ENCODE assay signal across 19 mouse cellular contexts in the genomic region with DNA sequence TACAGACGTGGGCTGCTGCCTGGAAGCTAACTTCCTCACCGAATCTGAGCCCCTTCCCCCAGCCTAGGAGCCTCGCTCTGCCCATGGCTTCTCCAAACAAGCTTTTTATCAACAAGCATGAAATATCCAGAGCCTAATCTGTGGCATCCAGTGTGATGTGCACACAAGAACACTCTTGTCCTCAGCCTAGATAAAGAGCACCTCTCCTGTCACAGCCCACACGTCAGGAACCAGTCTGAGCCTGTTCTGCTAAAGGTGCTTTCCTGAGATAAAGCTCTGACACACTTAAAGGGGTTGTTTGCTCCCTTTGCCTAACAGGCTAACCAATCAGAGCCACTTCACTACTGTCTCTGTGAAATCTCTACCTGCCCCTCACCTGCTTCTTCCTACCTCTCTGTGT.
A peak's percentile ranks its signal among the peaks of the same experiment; 100 is the strongest.
DNase-seq lines count a peak whose midpoint lies in the region; ATAC-seq and TF ChIP-seq lines count a peak whose summit lies in the region.
"Had no signal": no experiment of that assay in that cellular context is flagged by ENCODE, and none has a peak within 500 bp of the region (broad histone marks: within the 10 kb centered on the region; RNA-seq: fewer than 3 reads in every experiment).

No protein-coding gene starts in this region.

- 56% methylated on average over 4 of the region's 4 CpGs for WGBS in embryonic facial prominence, embryonic 11.5 days
- WGBS in embryonic facial prominence, embryonic 10.5 days: 52% methylated on average over 4 of the region's 4 CpGs
- 43% methylated on average over 4 of the region's 4 CpGs for WGBS in embryonic facial prominence, embryonic 15.5 days
- WGBS in liver, embryonic 16.5 days (ENCODE audit: insufficient replicate concordance): 14% methylated on average over 4 of the region's 4 CpGs

- no peak for TF ChIP-seq CTCF in MEL (IDR thresholded peaks at IDR 0.05 in 2 of 3, conservative IDR thresholded peaks at IDR 0.05 in 1 of 3; ENCODE audit: control insufficient read depth in 1 of 3, insufficient read depth in 1 of 3, low read depth in 2 of 3, low read length in 3 of 3, poor library complexity in 1 of 3, severe bottlenecking in 1 of 3)

- H3K79me2 ChIP-seq in MEL (ENCODE audit: control insufficient read depth, insufficient read depth, low read length, poor library complexity): no peaks in the 10 kb centered on the region

- no peaks in the 10 kb centered on the region for H3K4me1 ChIP-seq in embryonic facial prominence, embryonic 11.5 days (ENCODE audit: control insufficient read depth, insufficient read depth, low read length)
- no peaks in the 10 kb centered on the region for H3K4me1 ChIP-seq in embryonic facial prominence, embryonic 10.5 days
- peaks cover 3 to 20% of the 10 kb centered on the region in 2 experiments for H3K4me1 ChIP-seq in MEL (ENCODE audit: control insufficient read depth in 1 of 2, insufficient read depth in 2 of 2, low read length in 2 of 2)
- no peaks in the 10 kb centered on the region for H3K4me1 ChIP-seq in embryonic facial prominence, embryonic 15.5 days
- H3K4me1 ChIP-seq in liver, embryonic 16.5 days (ENCODE audit: control insufficient read depth, low read depth, low read length): no peaks in the 10 kb centered on the region

- H3K9me3 ChIP-seq in embryonic facial prominence, embryonic 11.5 days (replicated peaks; ENCODE audit: control insufficient read depth, low read length): no peaks in the 10 kb centered on the region
- no peaks in the 10 kb centered on the region for H3K9me3 ChIP-seq in embryonic facial prominence, embryonic 10.5 days
- no peaks in the 10 kb centered on the region for H3K9me3 ChIP-seq in MEL (replicated peaks; ENCODE audit: insufficient read depth, low read length)
- H3K9me3 ChIP-seq in embryonic facial prominence, embryonic 15.5 days (replicated peaks): no peaks in the 10 kb centered on the region
- no peaks in the 10 kb centered on the region for H3K9me3 ChIP-seq in liver, embryonic 16.5 days (replicated peaks; ENCODE audit: control insufficient read depth, low read length)

- H3K9ac ChIP-seq in embryonic facial prominence, embryonic 11.5 days (replicated peaks; ENCODE audit: low read length): no peak overlapping the region
- H3K9ac ChIP-seq in MEL (ENCODE audit: control insufficient read depth, low read depth, low read length, poor library complexity, severe bottlenecking): no peak overlapping the region
- no peak overlapping the region for H3K9ac ChIP-seq in embryonic facial prominence, embryonic 15.5 days
- H3K9ac ChIP-seq in liver, embryonic 16.5 days (ENCODE audit: low read depth, low read length): no peak overlapping the region

- TF ChIP-seq RAD21 in MEL (IDR thresholded peaks at IDR 0.05; ENCODE audit: low read depth, low read length): no peak

- no peaks in the 10 kb centered on the region for H3K36me3 ChIP-seq in embryonic facial prominence, embryonic 11.5 days (replicated peaks; ENCODE audit: control insufficient read depth, insufficient read depth, low read depth, low read length)
- no peaks in the 10 kb centered on the region for H3K36me3 ChIP-seq in embryonic facial prominence, embryonic 10.5 days (replicated peaks)
- H3K36me3 ChIP-seq in MEL (ENCODE audit: control insufficient read depth in 1 of 2, insufficient read depth in 2 of 2, low read length in 2 of 2): peaks cover 10 to 12% of the 10 kb centered on the region in 2 experiments
- no peaks in the 10 kb centered on the region for H3K36me3 ChIP-seq in embryonic facial prominence, embryonic 15.5 days
- no peaks in the 10 kb centered on the region for H3K36me3 ChIP-seq in liver, embryonic 16.5 days (ENCODE audit: control insufficient read depth, insufficient read depth)

- H3K4me3 ChIP-seq in embryonic facial prominence, embryonic 11.5 days (ENCODE audit: low read depth, low read length): no peak overlapping the region
- no peak overlapping the region for H3K4me3 ChIP-seq in embryonic facial prominence, embryonic 10.5 days
- no peak overlapping the region for H3K4me3 ChIP-seq in MEL (ENCODE audit: control insufficient read depth in 1 of 2, insufficient read depth in 1 of 2, low read depth in 2 of 2, low read length in 2 of 2)
- H3K4me3 ChIP-seq in embryonic facial prominence, embryonic 15.5 days (replicated peaks): no peak overlapping the region
- no peak overlapping the region for H3K4me3 ChIP-seq in liver, embryonic 16.5 days (ENCODE audit: low read depth, low read length)
- H3K4me3 ChIP-seq: gastrocnemius, adult 2 months had no signal

- TF ChIP-seq EP300 in MEL (IDR thresholded peaks at IDR 0.05; ENCODE audit: low read depth in 1 of 2, low read length in 2 of 2): peak; percentile 96 to 98

- no peak for TF ChIP-seq POLR2A in MEL (IDR thresholded peaks at IDR 0.05; ENCODE audit: control insufficient read depth in 1 of 2, insufficient read depth in 1 of 2, low read depth in 1 of 2, low read length in 2 of 2, poor library complexity in 1 of 2)

- H3K27me3 ChIP-seq in embryonic facial prominence, embryonic 11.5 days (ENCODE audit: control insufficient read depth, insufficient read depth, low read length): no peaks in the 10 kb centered on the region
- no peaks in the 10 kb centered on the region for H3K27me3 ChIP-seq in embryonic facial prominence, embryonic 10.5 days (replicated peaks; ENCODE audit: low read depth, poor library complexity, severe bottlenecking)
- H3K27me3 ChIP-seq in MEL (ENCODE audit: control insufficient read depth in 1 of 2, insufficient read depth in 2 of 2, low read length in 2 of 2): no peaks in the 10 kb centered on the region
- no peaks in the 10 kb centered on the region for H3K27me3 ChIP-seq in embryonic facial prominence, embryonic 15.5 days
- H3K27me3 ChIP-seq in liver, embryonic 16.5 days (ENCODE audit: control insufficient read depth, insufficient read depth, low read depth, low read length): no peaks in the 10 kb centered on the region

- no peak overlapping the region for H3K4me2 ChIP-seq in embryonic facial prominence, embryonic 11.5 days (ENCODE audit: low read depth, low read length)
- no peak overlapping the region for H3K4me2 ChIP-seq in embryonic facial prominence, embryonic 15.5 days (replicated peaks)
- no peak overlapping the region for H3K4me2 ChIP-seq in liver, embryonic 16.5 days (ENCODE audit: low read depth, low read length)
- H3K4me2 ChIP-seq: midbrain, embryonic 11.5 days had no signal

- no peak overlapping the region for H3K27ac ChIP-seq in embryonic facial prominence, embryonic 11.5 days (replicated peaks; ENCODE audit: low read depth, low read length)
- no peak overlapping the region for H3K27ac ChIP-seq in embryonic facial prominence, embryonic 10.5 days (replicated peaks)
- H3K27ac ChIP-seq in MEL (ENCODE audit: control insufficient read depth, low read depth, low read length): peak overlapping the region; percentile 15; the same call in 1 of the 2 replicates
- 0 out of 2 replicates have a peak overlapping the region, but pooled peaks have one; percentile 34 for H3K27ac ChIP-seq in embryonic facial prominence, embryonic 15.5 days (replicated peaks)
- H3K27ac ChIP-seq in liver, embryonic 16.5 days (ENCODE audit: low read length): no peak overlapping the region
- H3K27ac ChIP-seq: gastrocnemius, adult 2 months had no signal

- 0 out of 2 replicates have a peak, but pooled peaks have one; percentile 39 for ATAC-seq in embryonic facial prominence, embryonic 11.5 days (replicated peaks; ENCODE audit: insufficient number of reproducible peaks, low FRiP score, low TSS enrichment, low read depth)
- peak; percentile 57; the same call in 1 of the 2 replicates for ATAC-seq in embryonic facial prominence, embryonic 15.5 days (ENCODE audit: insufficient number of reproducible peaks, low FRiP score, low TSS enrichment, low read depth)
- peak; percentile 92 for ATAC-seq in liver, embryonic 16.5 days (ENCODE audit: low read depth)
- ATAC-seq: forebrain, embryonic 14.5 days; hindbrain, embryonic 16.5 days had no signal

- DNase-seq in embryonic facial prominence, embryonic 11.5 days (ENCODE audit: low spot score): no peak
- DNase-seq in embryonic facial prominence, embryonic 10.5 days (ENCODE audit: low spot score): no peak
- DNase-seq in MEL (ENCODE audit: low read depth, low spot score): peak; percentile 93
- DNase-seq in adrenal gland, postnatal 14 days: no peak
- DNase-seq in layer of hippocampus, postnatal 10 days (ENCODE audit: low spot score in 2 of 2): no peak
- DNase-seq in kidney, postnatal 36 days: no peak
- DNase-seq: adrenal gland, adult 2 months; cerebellum, adult 9-11 months; gastrocnemius, adult 2 months; heart, postnatal 14 days; kidney, adult 11 months; kidney, postnatal 14 days; lung, postnatal 10 days; thymus, postnatal 36 days had no signal

TF ChIP-seq in MEL, 35 proteins besides CTCF, POLR2A, EP300 and RAD21 (continues in another document):
- TF ChIP-seq KAT2A (conservative IDR thresholded peaks at IDR 0.05; ENCODE audit: low read depth, low read length): no peak
- no peak for TF ChIP-seq USF1 (IDR thresholded peaks at IDR 0.05; ENCODE audit: low read depth, low read length)
- no peak for TF ChIP-seq GABPA (IDR thresholded peaks at IDR 0.05; ENCODE audit: low read depth, low read length)
- peak; percentile 62; the same call in 1 of the 2 replicates for TF ChIP-seq MEF2A (IDR thresholded peaks at IDR 0.05; ENCODE audit: extremely low read depth, insufficient replicate concordance, low read depth, low read length, poor library complexity, severe bottlenecking)
- TF ChIP-seq POLR2AphosphoS5 (IDR thresholded peaks at IDR 0.05; ENCODE audit: borderline replicate concordance, low read depth, low read length): no peak
- TF ChIP-seq GATA1 (IDR thresholded peaks at IDR 0.05; ENCODE audit: low read depth, low read length): peak; percentile 99
- TF ChIP-seq CHD1 (IDR thresholded peaks at IDR 0.05; ENCODE audit: low read depth, low read length): no peak
- TF ChIP-seq HCFC1 (IDR thresholded peaks at IDR 0.05; ENCODE audit: low read depth, low read length): no peak
- TF ChIP-seq ZC3H11A (IDR thresholded peaks at IDR 0.05; ENCODE audit: low read depth, low read length): no peak
- TF ChIP-seq ELF1 (IDR thresholded peaks at IDR 0.05; ENCODE audit: low read depth, low read length): no peak; the same call in 1 of the 2 replicates
- TF ChIP-seq ZNF384 (IDR thresholded peaks at IDR 0.05; ENCODE audit: low read depth, low read length): no peak
- peak; percentile 86 for TF ChIP-seq ETS1 (IDR thresholded peaks at IDR 0.05; ENCODE audit: low read depth, low read length)
- TF ChIP-seq UBTF (IDR thresholded peaks at IDR 0.05; ENCODE audit: borderline replicate concordance, insufficient read depth, low read depth, low read length): no peak
- peak; percentile 99 for TF ChIP-seq RCOR1 (IDR thresholded peaks at IDR 0.05; ENCODE audit: low read depth, low read length)
- TF ChIP-seq TBP (IDR thresholded peaks at IDR 0.05; ENCODE audit: low read depth, low read length): peak; percentile 25; the same call in 1 of the 2 replicates
- peak; percentile 64; the same call in 1 of the 2 replicates for TF ChIP-seq MAZ (IDR thresholded peaks at IDR 0.05; ENCODE audit: low read depth, low read length)
- peak; percentile 96 for TF ChIP-seq TAL1 (IDR thresholded peaks at IDR 0.05; ENCODE audit: low read length)
- no peak for TF ChIP-seq CHD2 (IDR thresholded peaks at IDR 0.05; ENCODE audit: low read length)

Comparison
In these comparisons a context has a peak if more than half of its experiments do, and no peak if none do; other contexts are left out.
1. H3K27ac ChIP-seq: peak in MEL (single experiment) and embryonic facial prominence, embryonic 15.5 days (single experiment); none in embryonic facial prominence, embryonic 11.5 days (single experiment), embryonic facial prominence, embryonic 10.5 days (single experiment) and liver, embryonic 16.5 days (single experiment).
2. ATAC-seq: peak in every context shown above with its lines; median percentile 92 in liver, embryonic 16.5 days; 57 in embryonic facial prominence, embryonic 15.5 days; 39 in embryonic facial prominence, embryonic 11.5 days.